Mouse (Mus musculus) thymus, postnatal 14 days (tissue): ENCODE data around the gene Ncam1.
A peak's percentile ranks its signal among the peaks of the same experiment; 100 is the strongest.

Experiments
- DNase-seq: peaks from one replicate; pipeline ENCODE4 v3.0.0; 2021

Gene Ncam1

GRCm38 (mm10) chr9:49675696-49676465, 122.8 kb downstream of the Ncam1 start:
- no peak for DNase-seq

- DNase-seq = no peak
Measured at GRCm38 (mm10) chr9:49672646-49673199, 126.0 kb downstream of the Ncam1 start.

GRCm38 (mm10) chr9:49667066-49667465, 131.7 kb downstream of the Ncam1 start:
- DNase-seq = no peak

GRCm38 (mm10) chr9:49665361-49665760, 133.4 kb downstream of the Ncam1 start:
- DNase-seq = no peak

- no peak for DNase-seq
Measured at GRCm38 (mm10) chr9:49663927-49664320, 134.8 kb downstream of the Ncam1 start.

GRCm38 (mm10) chr9:49662958-49663926, 135.5 kb downstream of the Ncam1 start:
- peak; percentile 48 for DNase-seq

GRCm38 (mm10) chr9:49661480-49661879, 137.2 kb downstream of the Ncam1 start:
- no peak for DNase-seq

GRCm38 (mm10) chr9:49658381-49658856, 140.3 kb downstream of the Ncam1 start:
- no peak for DNase-seq

- no peak for DNase-seq
Measured at GRCm38 (mm10) chr9:49654470-49654869, 144.3 kb downstream of the Ncam1 start.

GRCm38 (mm10) chr9:49653478-49654245, 145.1 kb downstream of the Ncam1 start:
- no peak for DNase-seq

- no peak for DNase-seq
Measured at GRCm38 (mm10) chr9:49644296-49644695, 154.4 kb downstream of the Ncam1 start.

GRCm38 (mm10) chr9:49640764-49641163, 158.0 kb downstream of the Ncam1 start:
- no peak for DNase-seq

- no peak for DNase-seq
Measured at GRCm38 (mm10) chr9:49640142-49640541, 158.6 kb downstream of the Ncam1 start.

- no peak for DNase-seq
Measured at GRCm38 (mm10) chr9:49637955-49638354, 160.8 kb downstream of the Ncam1 start.

GRCm38 (mm10) chr9:49635668-49636326, 162.9 kb downstream of the Ncam1 start:
- DNase-seq = no peak

- no peak for DNase-seq
Measured at GRCm38 (mm10) chr9:49632591-49632990, 166.1 kb downstream of the Ncam1 start.

GRCm38 (mm10) chr9:49630336-49630735, 168.4 kb downstream of the Ncam1 start:
- DNase-seq = no peak

GRCm38 (mm10) chr9:49624910-49625309, 173.8 kb downstream of the Ncam1 start:
- no peak for DNase-seq

GRCm38 (mm10) chr9:49623934-49624505, 174.7 kb downstream of the Ncam1 start:
- DNase-seq = no peak

GRCm38 (mm10) chr9:49622928-49623676, 175.6 kb downstream of the Ncam1 start:
- no peak for DNase-seq

- DNase-seq = no peak
Measured at GRCm38 (mm10) chr9:49621691-49622090, 177.0 kb downstream of the Ncam1 start.
